ENCODE assay signal across 10 mouse cellular contexts in the genomic region with DNA sequence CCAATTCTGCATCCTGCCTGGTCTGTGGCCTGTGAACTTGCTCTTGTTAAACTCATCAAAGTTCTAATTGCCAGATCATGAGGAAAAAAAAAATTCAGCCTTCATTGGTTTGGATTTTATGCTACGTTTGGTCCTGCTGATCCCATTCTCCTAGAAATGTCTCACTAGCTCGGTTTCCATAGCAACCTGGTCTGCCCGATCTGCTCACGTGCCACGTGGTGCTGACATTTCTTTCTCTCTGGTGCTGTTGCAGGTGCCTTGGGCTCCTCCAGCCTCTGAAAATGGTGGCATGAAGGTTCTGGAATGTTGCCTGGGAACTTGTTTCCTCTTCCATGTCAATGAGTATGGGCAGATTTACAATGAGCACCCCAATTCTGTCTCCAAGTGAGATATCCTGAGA. TPM values are rescaled to one million over a fixed set of nuclear protein-coding genes. Genes with fewer than 3 reads are reported as not detected.
DNase-seq lines count a peak whose midpoint lies in the region; ATAC-seq lines count a peak whose summit lies in the region.
"Had no signal": no experiment of that assay in that cellular context is flagged by ENCODE, and none has a peak within 500 bp of the region (broad histone marks: within the 10 kb centered on the region; RNA-seq: fewer than 3 reads in every experiment).

No protein-coding gene starts in this region.

- 0 out of 2 replicates have a peak overlapping the region, but pooled peaks have one; percentile 6 for H3K4me2 ChIP-seq in midbrain, embryonic 15.5 days
- H3K4me2 ChIP-seq: embryonic facial prominence, embryonic 15.5 days had no signal

- WGBS in midbrain, embryonic 15.5 days: 17% methylated on average over 5 of the region's 5 CpGs

- H3K27ac ChIP-seq in midbrain, embryonic 15.5 days: peak overlapping the region; percentile 87
- H3K27ac ChIP-seq: embryonic facial prominence, embryonic 15.5 days had no signal

- no peaks in the 10 kb centered on the region for H3K36me3 ChIP-seq in midbrain, embryonic 15.5 days (replicated peaks)
- H3K36me3 ChIP-seq: embryonic facial prominence, embryonic 15.5 days had no signal

- peak; percentile 77 for ATAC-seq in midbrain, embryonic 15.5 days (replicated peaks)
- ATAC-seq: liver, postnatal 0 days had no signal

- intact Hi-C loops in heart, postnatal 10 days (cut with DNase I): no loop called here

- no peak overlapping the region for H3K4me3 ChIP-seq in midbrain, embryonic 15.5 days
- H3K4me3 ChIP-seq: embryonic facial prominence, embryonic 15.5 days had no signal

- no peaks in the 10 kb centered on the region for H3K27me3 ChIP-seq in midbrain, embryonic 15.5 days (replicated peaks)
- H3K27me3 ChIP-seq: embryonic facial prominence, embryonic 15.5 days had no signal

- DNase-seq in embryo, embryonic 10 days (ENCODE audit: low spot score): peak; percentile 74
- DNase-seq in embryo, embryonic 9.5 days (ENCODE audit: extremely low spot score): no peak
- DNase-seq in R1 (ENCODE audit: low read depth, low spot score): peak; percentile 75
- peak; percentile 33 to 53 for DNase-seq in frontal cortex, postnatal 36 days (ENCODE audit: low spot score in 2 of 2)
- DNase-seq in heart, postnatal 10 days: no peak
- no peak for DNase-seq in cerebellum, postnatal 25 days
- DNase-seq in cerebellum, adult 11-12 months: no peak
- DNase-seq: liver, postnatal 0 days had no signal

- H3K4me1 ChIP-seq in midbrain, embryonic 15.5 days: peaks cover 35% of the 10 kb centered on the region

- H3K9ac ChIP-seq in midbrain, embryonic 15.5 days: no peak overlapping the region
- H3K9ac ChIP-seq: embryonic facial prominence, embryonic 15.5 days; liver, postnatal 0 days had no signal

- H3K9me3 ChIP-seq in midbrain, embryonic 15.5 days: no peaks in the 10 kb centered on the region
- H3K9me3 ChIP-seq: embryonic facial prominence, embryonic 15.5 days had no signal

RNA-seq across cellular contexts. Expression of a gene that starts 39.4 kb away (rescaled TPM):
- 10,539 and 10,900 TPM in 2 replicates for polyA plus RNA-seq in midbrain, embryonic 15.5 days (2015; fragmentation: Nextera tagmentation; extraction: Ambion mirVana)
- total RNA-seq in heart, postnatal 10 days (2021): 1 to 10 TPM; 3.9 to 6.4 TPM

RNA-seq across cellular contexts. Expression of a gene that starts 50.6 kb away (rescaled TPM):
- 332 and 336 TPM in 2 replicates for polyA plus RNA-seq in midbrain, embryonic 15.5 days (2015; fragmentation: Nextera tagmentation; extraction: Ambion mirVana)
- total RNA-seq in heart, postnatal 10 days (2021): 10 to 100 TPM; 61.1 to 63.8 TPM

Comparison
In these comparisons a context has a peak if more than half of its experiments do, and no peak if none do; other contexts are left out.
1. DNase-seq: peak in embryo, embryonic 10 days (single experiment), R1 (single experiment) and frontal cortex, postnatal 36 days (2 of 2); none in embryo, embryonic 9.5 days (single experiment), heart, postnatal 10 days (0 of 2), cerebellum, postnatal 25 days (0 of 2) and cerebellum, adult 11-12 months (single experiment).